Comparison of ENCODE assay signal across 13 mouse cellular contexts in genomic region chr10:81024346-81024937, GRCm38 (mm10). TPM values are rescaled to one million over a fixed set of nuclear protein-coding genes. Genes with fewer than 3 reads are reported as not detected.
A peak's percentile ranks its signal among the peaks of the same experiment; 100 is the strongest.
DNase-seq lines count a peak whose midpoint lies in the region; ATAC-seq and TF ChIP-seq lines count a peak whose summit lies in the region.
"Had no signal": no experiment of that assay in that cellular context is flagged by ENCODE, and none has a peak within 500 bp of the region (broad histone marks: within the 10 kb centered on the region; RNA-seq: fewer than 3 reads in every experiment).

No protein-coding gene starts in this region.

- TF ChIP-seq EP300 in lung, postnatal 0 days (IDR thresholded peaks at IDR 0.05): no peak

- TF ChIP-seq POLR2A in cortical plate, adult 2 months (IDR thresholded peaks at IDR 0.05; ENCODE audit: extremely low read depth, insufficient read depth, low read length): no peak

- H3K4me2 ChIP-seq in heart, embryonic 12.5 days: no peak overlapping the region
- peak overlapping the region; percentile 93 for H3K4me2 ChIP-seq in midbrain, embryonic 16.5 days (ENCODE audit: low read length)
- no peak overlapping the region for H3K4me2 ChIP-seq in lung, postnatal 0 days (replicated peaks; ENCODE audit: low read depth, low read length)

- no peak for TF ChIP-seq CTCF in cortical plate, adult 2 months (IDR thresholded peaks at IDR 0.05; ENCODE audit: extremely low read depth, insufficient read depth, low read length)
- no peak for TF ChIP-seq CTCF in lung, postnatal 0 days (IDR thresholded peaks at IDR 0.05)

- no peak overlapping the region for H3K27ac ChIP-seq in heart, embryonic 10.5 days
- H3K27ac ChIP-seq in heart, embryonic 12.5 days (ENCODE audit: poor library complexity, severe bottlenecking): no peak overlapping the region
- H3K27ac ChIP-seq in cortical plate, adult 2 months (ENCODE audit: insufficient read depth, low read length): peak overlapping the region; percentile 78; the same call in 1 of the 2 replicates
- peak overlapping the region; percentile 81 for H3K27ac ChIP-seq in hindbrain, embryonic 10.5 days
- no peak overlapping the region; the same call in 1 of the 2 replicates for H3K27ac ChIP-seq in midbrain, embryonic 16.5 days (ENCODE audit: low read length)
- H3K27ac ChIP-seq in lung, postnatal 0 days (ENCODE audit: low read length): no peak overlapping the region
- H3K27ac ChIP-seq: heart, embryonic 13.5 days; liver, embryonic 12.5 days had no signal

- no peaks in the 10 kb centered on the region for H3K36me3 ChIP-seq in heart, embryonic 10.5 days
- no peaks in the 10 kb centered on the region for H3K36me3 ChIP-seq in heart, embryonic 12.5 days
- no peaks in the 10 kb centered on the region for H3K36me3 ChIP-seq in hindbrain, embryonic 10.5 days
- 0 out of 2 replicates have a peak, but pooled peaks cover 2% of the 10 kb centered on the region for H3K36me3 ChIP-seq in midbrain, embryonic 16.5 days (ENCODE audit: control insufficient read depth, insufficient read depth, low read length)
- H3K36me3 ChIP-seq in lung, postnatal 0 days (ENCODE audit: insufficient read depth, low read length): no peaks in the 10 kb centered on the region
- H3K36me3 ChIP-seq: heart, embryonic 13.5 days; liver, embryonic 12.5 days had no signal

- 72% methylated on average over 5 of the region's 5 CpGs for WGBS in heart, embryonic 10.5 days
- 61% methylated on average over 5 of the region's 5 CpGs for WGBS in heart, embryonic 12.5 days
- 71% methylated on average over 5 of the region's 5 CpGs for WGBS in hindbrain, embryonic 10.5 days
- 74% methylated on average over 5 of the region's 5 CpGs for WGBS in midbrain, embryonic 16.5 days
- 55% methylated on average over 5 of the region's 5 CpGs for WGBS in lung, postnatal 0 days

- H3K27me3 ChIP-seq in heart, embryonic 10.5 days (ENCODE audit: insufficient read depth, poor library complexity, severe bottlenecking): peaks cover 74% of the 10 kb centered on the region
- peaks cover 57% of the 10 kb centered on the region for H3K27me3 ChIP-seq in heart, embryonic 12.5 days (replicated peaks)
- H3K27me3 ChIP-seq in hindbrain, embryonic 10.5 days (ENCODE audit: insufficient read depth, poor library complexity, severe bottlenecking): peaks cover 68% of the 10 kb centered on the region
- no peaks in the 10 kb centered on the region for H3K27me3 ChIP-seq in midbrain, embryonic 16.5 days (ENCODE audit: control insufficient read depth, insufficient read depth, low read depth, low read length)
- H3K27me3 ChIP-seq in lung, postnatal 0 days (replicated peaks; ENCODE audit: insufficient read depth, low read length): peaks cover 3% of the 10 kb centered on the region; the same call in 1 of the 2 replicates

- H3K4me3 ChIP-seq in heart, embryonic 10.5 days: 0 out of 2 replicates have a peak overlapping the region, but pooled peaks have one; percentile 51
- no peak overlapping the region for H3K4me3 ChIP-seq in heart, embryonic 12.5 days
- peak overlapping the region; percentile 71 for H3K4me3 ChIP-seq in cortical plate, adult 2 months (ENCODE audit: insufficient read depth, low read length)
- H3K4me3 ChIP-seq in hindbrain, embryonic 10.5 days: peak overlapping the region; percentile 57
- peak overlapping the region; percentile 62 for H3K4me3 ChIP-seq in midbrain, embryonic 16.5 days (ENCODE audit: low read depth, low read length)
- no peak overlapping the region for H3K4me3 ChIP-seq in lung, postnatal 0 days (ENCODE audit: low read depth, low read length)

- peaks cover 32% of the 10 kb centered on the region for H3K4me1 ChIP-seq in heart, embryonic 10.5 days
- H3K4me1 ChIP-seq in heart, embryonic 12.5 days (replicated peaks): peaks cover 18% of the 10 kb centered on the region
- peaks cover 6% of the 10 kb centered on the region for H3K4me1 ChIP-seq in cortical plate, adult 2 months (ENCODE audit: control insufficient read depth, insufficient read depth, low read length)
- H3K4me1 ChIP-seq in hindbrain, embryonic 10.5 days (replicated peaks): peaks cover 24% of the 10 kb centered on the region
- H3K4me1 ChIP-seq in midbrain, embryonic 16.5 days (ENCODE audit: control insufficient read depth, insufficient read depth, low read length): peaks cover 30% of the 10 kb centered on the region
- no peaks in the 10 kb centered on the region for H3K4me1 ChIP-seq in lung, postnatal 0 days (ENCODE audit: insufficient read depth, low read depth, low read length)

- no peaks in the 10 kb centered on the region for H3K9me3 ChIP-seq in heart, embryonic 10.5 days
- H3K9me3 ChIP-seq in heart, embryonic 12.5 days (replicated peaks): peaks cover 3% of the 10 kb centered on the region; the same call in 1 of the 2 replicates
- no peaks in the 10 kb centered on the region for H3K9me3 ChIP-seq in hindbrain, embryonic 10.5 days
- H3K9me3 ChIP-seq in midbrain, embryonic 16.5 days (replicated peaks; ENCODE audit: control insufficient read depth, low read length, poor library complexity, severe bottlenecking): no peaks in the 10 kb centered on the region
- H3K9me3 ChIP-seq in lung, postnatal 0 days (ENCODE audit: low read length): no peaks in the 10 kb centered on the region
- H3K9me3 ChIP-seq: heart, embryonic 13.5 days; liver, embryonic 12.5 days had no signal

- H3K9ac ChIP-seq in heart, embryonic 12.5 days: no peak overlapping the region
- peak overlapping the region; percentile 94 for H3K9ac ChIP-seq in midbrain, embryonic 16.5 days (ENCODE audit: low read depth, low read length)
- H3K9ac ChIP-seq in lung, postnatal 0 days (replicated peaks; ENCODE audit: low read depth): no peak overlapping the region
- H3K9ac ChIP-seq: heart, embryonic 13.5 days; liver, embryonic 12.5 days had no signal

- ATAC-seq in heart, embryonic 12.5 days (ENCODE audit: insufficient number of reproducible peaks, low FRiP score): no peak
- ATAC-seq in midbrain, embryonic 16.5 days: peak; percentile 20
- no peak for ATAC-seq in lung, postnatal 0 days
- ATAC-seq: CD4-positive, CD25-positive, alpha-beta regulatory T cell, adult 4 months; liver, embryonic 12.5 days had no signal

- intact Hi-C loops in left cerebral cortex, postnatal 25 days (cut with DNase I): no loop called here

- DNase-seq in heart, embryonic 10.5 days (ENCODE audit: low spot score): no peak
- DNase-seq in hindbrain, embryonic 10.5 days (ENCODE audit: low spot score): no peak
- no peak for DNase-seq in left cerebral cortex, postnatal 25 days (ENCODE audit: low spot score in 2 of 2)
- DNase-seq in lung, postnatal 0 days (ENCODE audit: low spot score): no peak
- no peak for DNase-seq in testis, postnatal 14 days (ENCODE audit: low spot score)
- DNase-seq: kidney, adult 11 months; layer of hippocampus, adult 9-11 months had no signal

RNA-seq across cellular contexts. Expression of gene Diras1, which starts 1.0 kb away (rescaled TPM):
- polyA plus RNA-seq in heart, embryonic 10.5 days (2016; fragmentation: Nextera tagmentation; extraction: Ambion mirVana): 0.08 and 0.11 TPM in 2 replicates
- polyA plus RNA-seq in heart, embryonic 12.5 days (2016; fragmentation: Nextera tagmentation; extraction: Ambion mirVana): not detected in 2 replicates
- polyA plus RNA-seq in cortical plate, adult 2 months (2012; rRNA removed): 83.8 and 85.3 TPM in 2 replicates
- 4.6 and 9.8 TPM in 2 replicates for polyA plus RNA-seq in hindbrain, embryonic 10.5 days (2016; fragmentation: Nextera tagmentation; extraction: Ambion mirVana)
- 71.7 and 88.1 TPM in 2 replicates for polyA plus RNA-seq in midbrain, embryonic 16.5 days (2015; fragmentation: Nextera tagmentation; extraction: Ambion mirVana)
- 100 to 1,000 TPM; 108 to 110 TPM for total RNA-seq in left cerebral cortex, postnatal 25 days (2021)
- not detected in 2 replicates for polyA plus RNA-seq in lung, postnatal 0 days (2015; fragmentation: Nextera tagmentation; extraction: Ambion mirVana)
- polyA plus RNA-seq: CD4-positive, CD25-positive, alpha-beta regulatory T cell, adult 4 months; liver, embryonic 12.5 days had no signal

RNA-seq across cellular contexts. Expression of gene Gng7, which starts 9.7 kb away (rescaled TPM):
- polyA plus RNA-seq in heart, embryonic 10.5 days (2016; fragmentation: Nextera tagmentation; extraction: Ambion mirVana): 1.5 and 2.1 TPM in 2 replicates
- 1.5 and 1.7 TPM in 2 replicates for polyA plus RNA-seq in heart, embryonic 12.5 days (2016; fragmentation: Nextera tagmentation; extraction: Ambion mirVana)
- polyA plus RNA-seq in cortical plate, adult 2 months (2012; rRNA removed): 77.9 and 152 TPM in 2 replicates
- 7.1 and 8.6 TPM in 2 replicates for polyA plus RNA-seq in hindbrain, embryonic 10.5 days (2016; fragmentation: Nextera tagmentation; extraction: Ambion mirVana)
- 21.5 and 25.6 TPM in 2 replicates for polyA plus RNA-seq in midbrain, embryonic 16.5 days (2015; fragmentation: Nextera tagmentation; extraction: Ambion mirVana)
- 100 to 1,000 TPM in 1 of 2 experiments, 10 to 100 TPM in 1; 83.8 to 196 TPM for total RNA-seq in left cerebral cortex, postnatal 25 days (2021)
- polyA plus RNA-seq in lung, postnatal 0 days (2015; fragmentation: Nextera tagmentation; extraction: Ambion mirVana): 1.0 and 1.4 TPM in 2 replicates

RNA-seq across cellular contexts. Expression of gene Slc39a3, which starts 12.8 kb away (rescaled TPM):
- 8.9 and 10.7 TPM in 2 replicates for polyA plus RNA-seq in heart, embryonic 10.5 days (2016; fragmentation: Nextera tagmentation; extraction: Ambion mirVana)
- polyA plus RNA-seq in heart, embryonic 12.5 days (2016; fragmentation: Nextera tagmentation; extraction: Ambion mirVana): 7.5 and 8.7 TPM in 2 replicates
- polyA plus RNA-seq in cortical plate, adult 2 months (2012; rRNA removed): 72.8 and 73.0 TPM in 2 replicates
- polyA plus RNA-seq in hindbrain, embryonic 10.5 days (2016; fragmentation: Nextera tagmentation; extraction: Ambion mirVana): 16.9 and 26.7 TPM in 2 replicates
- polyA plus RNA-seq in midbrain, embryonic 16.5 days (2015; fragmentation: Nextera tagmentation; extraction: Ambion mirVana): 52.8 and 55.7 TPM in 2 replicates
- 10 to 100 TPM; 67.2 to 69.3 TPM for total RNA-seq in left cerebral cortex, postnatal 25 days (2021)
- 15.4 and 16.0 TPM in 2 replicates for polyA plus RNA-seq in lung, postnatal 0 days (2015; fragmentation: Nextera tagmentation; extraction: Ambion mirVana)

RNA-seq across cellular contexts. Expression of gene Sgta, which starts 35.5 kb away (rescaled TPM):
- polyA plus RNA-seq in heart, embryonic 10.5 days (2016; fragmentation: Nextera tagmentation; extraction: Ambion mirVana): 197 and 226 TPM in 2 replicates
- polyA plus RNA-seq in heart, embryonic 12.5 days (2016; fragmentation: Nextera tagmentation; extraction: Ambion mirVana): 152 and 154 TPM in 2 replicates
- polyA plus RNA-seq in cortical plate, adult 2 months (2012; rRNA removed): 222 and 228 TPM in 2 replicates
- polyA plus RNA-seq in hindbrain, embryonic 10.5 days (2016; fragmentation: Nextera tagmentation; extraction: Ambion mirVana): 276 and 320 TPM in 2 replicates
- 324 and 340 TPM in 2 replicates for polyA plus RNA-seq in midbrain, embryonic 16.5 days (2015; fragmentation: Nextera tagmentation; extraction: Ambion mirVana)
- total RNA-seq in left cerebral cortex, postnatal 25 days (2021): 100 to 1,000 TPM; 159 to 169 TPM
- polyA plus RNA-seq in lung, postnatal 0 days (2015; fragmentation: Nextera tagmentation; extraction: Ambion mirVana): 102 and 103 TPM in 2 replicates

RNA-seq across cellular contexts. Expression of gene Thop1, which starts 45.4 kb away (rescaled TPM):
- polyA plus RNA-seq in heart, embryonic 10.5 days (2016; fragmentation: Nextera tagmentation; extraction: Ambion mirVana): 58.0 and 73.9 TPM in 2 replicates
- polyA plus RNA-seq in heart, embryonic 12.5 days (2016; fragmentation: Nextera tagmentation; extraction: Ambion mirVana): 35.5 and 36.6 TPM in 2 replicates
- 66.2 and 68.5 TPM in 2 replicates for polyA plus RNA-seq in cortical plate, adult 2 months (2012; rRNA removed)
- polyA plus RNA-seq in hindbrain, embryonic 10.5 days (2016; fragmentation: Nextera tagmentation; extraction: Ambion mirVana): 85.4 and 106 TPM in 2 replicates
- polyA plus RNA-seq in midbrain, embryonic 16.5 days (2015; fragmentation: Nextera tagmentation; extraction: Ambion mirVana): 47.3 and 51.6 TPM in 2 replicates
- total RNA-seq in left cerebral cortex, postnatal 25 days (2021): 10 to 100 TPM; 50.5 to 54.2 TPM
- 14.0 and 15.1 TPM in 2 replicates for polyA plus RNA-seq in lung, postnatal 0 days (2015; fragmentation: Nextera tagmentation; extraction: Ambion mirVana)

Comparison
In these comparisons a context has a peak if more than half of its experiments do, and no peak if none do; other contexts are left out.
1. H3K4me3 ChIP-seq: peak in heart, embryonic 10.5 days (single experiment), cortical plate, adult 2 months (single experiment), hindbrain, embryonic 10.5 days (single experiment) and midbrain, embryonic 16.5 days (single experiment); none in heart, embryonic 12.5 days (single experiment) and lung, postnatal 0 days (single experiment).
2. H3K27ac ChIP-seq: peak in cortical plate, adult 2 months (single experiment) and hindbrain, embryonic 10.5 days (single experiment); none in heart, embryonic 10.5 days (single experiment), heart, embryonic 12.5 days (single experiment), midbrain, embryonic 16.5 days (single experiment) and lung, postnatal 0 days (single experiment).